Mouse (Mus musculus) central nervous system, embryonic 18 days (tissue): ENCODE results near the gene Neu2. TPM values are rescaled to one million over a fixed set of nuclear protein-coding genes. Genes with fewer than 3 reads are reported as not detected.

ENCODE experiments used
- polyA plus RNA-seq: library from polyadenylated mRNA; depleted of rRNA; stranded (reverse); fragments of >200 nt; gene quantifications from 2 replicates; pipeline ENCODE4 v1.2.3, GENCODE M21; 2012; rRNA removed

Gene Neu2
- polyA plus RNA-seq: 0.76 and 1.0 TPM in 2 replicates

DNA sequence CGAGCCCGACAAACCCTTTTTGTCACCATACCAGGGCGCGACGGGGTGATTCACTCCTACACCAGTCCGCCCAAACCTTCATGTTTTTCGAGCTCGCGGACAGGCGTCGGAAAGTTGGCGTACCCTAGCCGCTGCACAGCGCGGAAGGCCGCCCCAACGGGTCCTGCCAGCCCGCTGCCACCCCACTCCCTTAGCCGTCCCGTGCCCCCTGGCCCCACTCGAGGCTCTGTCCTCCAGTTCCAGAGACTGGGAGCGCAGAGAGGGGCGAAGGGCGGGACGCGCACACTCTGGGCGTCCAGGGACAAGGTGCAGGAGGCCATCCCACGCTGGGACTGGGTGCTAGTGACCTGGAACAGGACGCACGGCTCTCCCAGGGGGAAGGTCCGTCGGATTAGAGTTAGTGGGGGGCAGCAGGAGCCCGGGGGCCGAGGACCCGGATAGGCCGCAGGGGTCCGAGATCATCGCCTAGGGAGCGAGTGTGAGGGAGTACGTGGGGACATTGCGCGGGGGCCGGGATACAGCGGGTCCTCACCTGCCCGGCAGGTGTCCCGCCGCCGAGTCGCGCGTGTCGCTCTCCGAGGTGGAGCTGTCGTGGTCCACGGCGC is at the start of gene Neu2:
Gene Neu2 (plus strand): TSS at position 329 of the 605 bp plus-strand sequence.

DNA sequence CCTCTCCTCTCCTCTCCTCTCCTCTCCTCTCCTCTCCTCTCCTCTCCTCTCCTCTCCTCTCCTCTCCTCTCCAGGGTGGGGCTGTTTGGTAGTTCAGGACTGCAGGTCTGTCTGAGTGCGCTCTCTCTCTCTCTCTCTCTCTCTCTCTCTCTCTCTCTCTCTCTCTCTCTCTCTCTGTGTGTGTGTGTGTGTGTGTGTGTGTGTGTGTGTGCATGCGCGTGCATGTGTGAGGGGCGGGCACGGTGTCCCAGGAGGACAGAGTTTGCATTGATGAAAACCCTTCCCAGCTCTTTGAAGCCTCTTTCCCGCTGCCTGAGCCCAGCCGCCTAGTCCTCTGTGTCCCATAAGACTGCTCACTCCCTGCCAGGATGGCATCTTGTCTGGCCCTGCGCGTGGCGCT is 39.7 kb upstream of the Neu2 start, which contains the start of gene Snorc:
Gene Snorc (plus strand): TSS at position 301 of the 400 bp plus-strand sequence.

GRCm38 (mm10) chr1:87573800-87574215 is 64.1 kb downstream of the Neu2 start, which contains the start of gene Ngef:
TSS of gene Ngef (minus strand) at chr1:87573870.

DNA sequence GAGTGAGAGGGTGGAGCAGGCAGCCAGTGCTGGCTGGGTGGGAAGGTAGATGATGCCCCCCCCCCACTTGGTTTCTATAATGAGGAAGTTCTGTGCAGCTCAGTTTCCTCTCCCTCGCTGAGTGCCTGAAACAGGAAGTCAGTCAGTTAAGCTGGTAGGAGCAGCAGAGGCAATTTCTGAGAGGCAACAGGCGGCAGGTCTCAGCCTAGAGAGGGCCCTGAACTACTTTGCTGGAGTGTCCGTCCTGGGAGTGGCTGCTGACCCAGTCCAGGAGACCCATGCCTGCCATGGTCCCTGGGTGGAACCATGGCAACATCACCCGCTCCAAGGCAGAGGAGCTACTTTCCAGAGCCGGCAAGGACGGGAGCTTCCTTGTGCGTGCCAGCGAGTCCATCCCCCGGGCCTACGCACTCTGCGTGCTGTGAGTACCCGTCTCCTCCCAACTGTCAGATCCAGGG is 110.6 kb downstream of the Neu2 start, which contains the start of gene Inpp5d:
Gene Inpp5d (plus strand): TSS at position 102 of the 458 bp plus-strand sequence.

Other genes with a start within 250 kb of the Neu2 start
- gene Efhd1, start 245.5 kb upstream of the Neu2 start, polyA plus RNA-seq: 1.1 and 2.2 TPM in 2 replicates
- gene Gigyf2, start 182.9 kb upstream of the Neu2 start, polyA plus RNA-seq: 59.9 TPM in 2 replicates
- gene Kcnj13, start 115.2 kb upstream of the Neu2 start, polyA plus RNA-seq: 2.6 and 3.7 TPM in 2 replicates
- gene Snorc, start 39.6 kb upstream of the Neu2 start, polyA plus RNA-seq: 1.0 and 1.2 TPM in 2 replicates
- 33.7 and 46.3 TPM in 2 replicates for gene Ngef, start 64.0 kb downstream of the Neu2 start, polyA plus RNA-seq
- 5.2 and 6.0 TPM in 2 replicates for gene Inpp5d, start 110.4 kb downstream of the Neu2 start, polyA plus RNA-seq
- 94.1 and 96.9 TPM in 2 replicates for gene Atg16l1, start 246.0 kb downstream of the Neu2 start, polyA plus RNA-seq